Mouse (Mus musculus) gastrocnemius, postnatal 14 days (tissue): Measurements from ENCODE around the gene Hsp90ab1. TPM values are rescaled to one million over a fixed set of nuclear protein-coding genes. Genes with fewer than 3 reads are reported as not detected.

Source experiments
- DNase-seq: peaks from one replicate; pipeline ENCODE4 v3.0.0; 2021; ENCODE audit warnings: mixed read lengths
- intact Hi-C: fragments of 180-260 bp; cut with DNase I; formaldehyde crosslinking; loops from one replicate; pipeline ENCODE4 v1.15.1; 2025; ENCODE audit warnings: low total_unique reads
- total RNA-seq, 2 experiments: library from RNA; stranded (reverse); gene quantifications; 2 replicates each; pipeline ENCODE4 v1.2.3; 2021

Hsp90ab1 gene
- total RNA-seq, 2 experiments from 2014 or later: 735 to 778 TPM

GRCm38 (mm10) chr17:45564531-45565084, 8.5 kb downstream of the Hsp90ab1 start:
- DNase-seq: no peak
- intact Hi-C loops: no loop called here

GRCm38 (mm10) chr17:45563655-45564530, 9.2 kb downstream of the Hsp90ab1 start, which contains the start of gene Slc35b2:
TSS of gene Slc35b2 (plus strand) at chr17:45563874.
- peak; percentile 96 for DNase-seq
- intact Hi-C loops: no loop called here

GRCm38 (mm10) chr17:45563216-45563615, 9.9 kb downstream of the Hsp90ab1 start:
- no peak for DNase-seq
- intact Hi-C loops: no loop called here

GRCm38 (mm10) chr17:45559732-45560525, 13.1 kb downstream of the Hsp90ab1 start:
- intact Hi-C loops: no loop called here
- DNase-seq: no peak

GRCm38 (mm10) chr17:45557998-45558862, 14.8 kb downstream of the Hsp90ab1 start:
- DNase-seq: no peak
- intact Hi-C loops: no loop called here

- no peak for DNase-seq
- intact Hi-C loops: no loop called here
These were observed 15.7 kb downstream of the Hsp90ab1 start for GRCm38 (mm10) chr17:45557246-45557824.

- intact Hi-C loops: no loop called here
- DNase-seq: no peak
These were observed 16.4 kb downstream of the Hsp90ab1 start for GRCm38 (mm10) chr17:45556514-45557245.

GRCm38 (mm10) chr17:45556107-45556489, 17.0 kb downstream of the Hsp90ab1 start:
- intact Hi-C loops: no loop called here
- no peak for DNase-seq

GRCm38 (mm10) chr17:45555452-45556106, 17.5 kb downstream of the Hsp90ab1 start, which contains the start of gene Nfkbie:
TSS of gene Nfkbie (plus strand) at chr17:45555703.
- peak; percentile 93 for DNase-seq
- intact Hi-C loops: no loop called here

- intact Hi-C loops: no loop called here
- DNase-seq: no peak
These were observed 18.7 kb downstream of the Hsp90ab1 start for GRCm38 (mm10) chr17:45554420-45554819.

GRCm38 (mm10) chr17:45553065-45553464, 20.0 kb downstream of the Hsp90ab1 start:
- intact Hi-C loops: loop anchor here (2.0 kb wide), 1 partner anchor 34 kb away; no protein-coding TSS in a partner anchor
- no peak for DNase-seq

GRCm38 (mm10) chr17:45551816-45552451, 21.1 kb downstream of the Hsp90ab1 start:
- intact Hi-C loops: loop anchor here (2.0 kb wide), 2 partner anchors 33 to 71 kb away; no protein-coding TSS in a partner anchor
- DNase-seq: peak; percentile 67

GRCm38 (mm10) chr17:45551249-45551796, 21.7 kb downstream of the Hsp90ab1 start:
- no peak for DNase-seq
- intact Hi-C loops: loop anchor here (2.0 kb wide), 1 partner anchor 71 kb away; no protein-coding TSS in a partner anchor

- no peak for DNase-seq
- intact Hi-C loops: loop anchor here (2.0 kb wide), 1 partner anchor 69 kb away; no protein-coding TSS in a partner anchor
These were observed 22.8 kb downstream of the Hsp90ab1 start for GRCm38 (mm10) chr17:45550253-45550652.

GRCm38 (mm10) chr17:45549617-45550181, 23.4 kb downstream of the Hsp90ab1 start, which contains the start of gene Tmem151b:
TSS of gene Tmem151b (minus strand) at chr17:45549677.
- no peak for DNase-seq
- intact Hi-C loops: loop anchor here (2.0 kb wide), 1 partner anchor 69 kb away; no protein-coding TSS in a partner anchor
